Mouse (Mus musculus) liver, embryonic 16.5 days (tissue): Measurements from ENCODE around the gene Syt7. TPM values are rescaled to one million over a fixed set of nuclear protein-coding genes. Genes with fewer than 3 reads are reported as not detected.

Experiments used
- ATAC-seq: fragments of 200-750 bp; cut with Nextera tagmentation; 2 replicates; pipeline ENCODE4 v1.8.0; 2017; ENCODE audit warnings: low read depth, mild to moderate bottlenecking, moderate number of reproducible peaks, moderate library complexity
- H3K27ac ChIP-seq: fragments of 300-500 bp; sonication (generic); 2 replicates; pipeline ENCODE4 v1.5.1; 2014; ENCODE audit warnings: mild to moderate bottlenecking, low read length
- H3K27me3 ChIP-seq: fragments of 300-500 bp; sonication (generic); 2 replicates; pipeline ENCODE4 v1.6.1; 2014; ENCODE audit warnings: low read depth, low read length, mixed read lengths; ENCODE audit not compliant: control insufficient read depth, insufficient read depth
- H3K36me3 ChIP-seq: fragments of 300-500 bp; sonication (generic); 2 replicates; pipeline ENCODE4 v1.6.1; 2014; ENCODE audit warnings: mild to moderate bottlenecking; ENCODE audit not compliant: control insufficient read depth, insufficient read depth
- H3K4me1 ChIP-seq: fragments of 300-500 bp; sonication (generic); 2 replicates; pipeline ENCODE4 v1.6.1; 2014; ENCODE audit warnings: low read depth, low read length, mixed read lengths; ENCODE audit not compliant: control insufficient read depth
- H3K4me2 ChIP-seq: fragments of 300-500 bp; sonication (generic); 2 replicates; pipeline ENCODE4 v1.6.1; 2014; ENCODE audit warnings: low read depth, low read length, mixed read lengths
- H3K4me3 ChIP-seq: fragments of 300-500 bp; sonication (generic); 2 replicates; pipeline ENCODE4 v1.5.1; 2014; ENCODE audit warnings: low read depth, mild to moderate bottlenecking, low read length
- H3K9ac ChIP-seq: fragments of 300-500 bp; sonication (generic); 2 replicates; pipeline ENCODE4 v1.6.1; 2014; ENCODE audit warnings: low read depth, low read length
- H3K9me3 ChIP-seq: fragments of 300-500 bp; sonication (generic); replicated peaks from 2 replicates; pipeline ENCODE4 v1.6.1; 2016; ENCODE audit warnings: low read length; ENCODE audit not compliant: control insufficient read depth
- WGBS: fragments of 180-500 bp; shearing (Covaris S2); extraction: QIAGEN DNeasy Blood & Tissue Kit; methylation state at CpG from one replicate; pipeline ENCODE4 v1.1.7; 2014; ENCODE audit not compliant: insufficient replicate concordance; 5-methylcytosine and 5-hydroxymethylcytosine counted together
- polyA plus RNA-seq: library from polyadenylated mRNA; unstranded; fragments of >200 nt; fragmentation: Nextera tagmentation; extraction: Ambion mirVana; gene quantifications from 2 replicates; pipeline ENCODE4 v1.2.1, GENCODE M21; 2015

The Syt7 gene
- polyA plus RNA-seq, result 0.11 and 0.39 TPM in 2 replicates

DNA sequence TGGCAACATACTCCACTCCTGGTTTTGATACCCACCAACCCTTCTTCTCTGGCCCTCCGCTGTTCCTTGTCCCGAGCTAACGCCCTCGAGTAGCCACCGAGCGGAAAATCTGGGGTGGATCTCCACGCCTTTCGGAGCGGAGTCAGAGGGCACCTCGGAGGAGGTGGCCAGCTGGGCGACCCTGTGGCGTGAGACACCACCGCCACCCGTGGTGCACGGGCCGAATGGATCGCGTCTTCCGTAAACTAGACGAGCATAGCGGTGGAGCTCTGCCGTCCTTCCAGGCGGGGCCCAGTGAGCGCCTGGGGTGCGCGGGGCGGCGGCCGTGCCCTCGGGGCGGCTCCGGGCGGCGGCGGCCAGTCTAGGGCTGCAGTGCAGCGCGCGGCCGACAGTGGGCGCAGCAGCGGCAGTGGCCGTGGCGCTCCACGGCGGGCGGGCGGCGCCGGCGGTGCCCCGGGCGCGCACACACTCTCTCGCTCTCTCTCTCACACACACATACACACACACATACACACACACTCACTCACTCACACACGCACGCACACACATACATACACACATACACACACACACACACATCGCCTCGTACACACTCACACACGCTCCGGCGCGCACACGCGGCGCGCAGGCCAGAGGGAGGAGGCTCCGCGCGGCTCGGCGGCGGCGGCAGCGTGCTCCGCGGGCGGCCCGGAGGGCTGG is at the start of gene Syt7:
TSS of gene Syt7 (plus strand) at position 476 of the 699 bp plus-strand sequence.
- peak within 1 kb of the TSS; percentile 26 for H3K9ac ChIP-seq
- H3K4me3 ChIP-seq, result peak within 1 kb of the TSS; percentile 56
- no peaks in the 10 kb centered on the region for H3K36me3 ChIP-seq
- no peaks in the 10 kb centered on the region for H3K9me3 ChIP-seq
- peak within 1 kb of the TSS; percentile 62 for H3K4me2 ChIP-seq
- H3K27ac ChIP-seq, result no peak within 1 kb of the TSS
- H3K4me1 ChIP-seq, result no peaks in the 10 kb centered on the region
- peaks cover 47% of the 10 kb centered on the region for H3K27me3 ChIP-seq
- ATAC-seq, result peak; percentile 74
- under 1% methylated on average over 60 of the region's 78 CpGs for WGBS

DNA sequence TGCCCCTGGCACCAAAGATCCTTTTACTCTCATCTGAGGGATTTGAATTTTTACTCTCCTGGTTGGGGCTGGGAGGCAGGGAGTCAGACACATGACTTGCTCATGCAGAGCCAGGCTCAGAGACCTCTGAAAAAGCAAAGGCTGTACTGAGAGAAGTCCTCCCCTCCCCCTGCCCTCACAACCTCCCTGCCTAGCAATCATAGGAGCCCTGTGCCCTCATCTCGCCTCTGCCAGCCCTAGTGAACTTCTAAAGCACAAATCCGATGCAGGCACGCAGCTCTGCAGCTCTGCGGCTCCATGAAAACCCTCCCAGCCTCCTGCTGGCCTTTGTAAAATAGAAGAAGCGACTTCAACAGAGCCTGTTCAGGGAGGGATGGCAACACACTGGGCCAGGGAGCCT is 49.6 kb upstream of the Syt7 start:
- Histone ChIP-seq H3K4me1 (no peaks in the 10 kb centered on the region), H3K27ac (no peak overlapping the region), H3K4me3 (no peak overlapping the region), H3K27me3 (peaks cover 4% of the 10 kb centered on the region; the same call in 1 of the 2 replicates), H3K9ac (no peak overlapping the region), H3K36me3 (no peaks in the 10 kb centered on the region), H3K9me3 (no peaks in the 10 kb centered on the region), H3K4me2 (no peak overlapping the region)
- 22% methylated on average over 5 of the region's 5 CpGs for WGBS
- ATAC-seq, result no peak

DNA sequence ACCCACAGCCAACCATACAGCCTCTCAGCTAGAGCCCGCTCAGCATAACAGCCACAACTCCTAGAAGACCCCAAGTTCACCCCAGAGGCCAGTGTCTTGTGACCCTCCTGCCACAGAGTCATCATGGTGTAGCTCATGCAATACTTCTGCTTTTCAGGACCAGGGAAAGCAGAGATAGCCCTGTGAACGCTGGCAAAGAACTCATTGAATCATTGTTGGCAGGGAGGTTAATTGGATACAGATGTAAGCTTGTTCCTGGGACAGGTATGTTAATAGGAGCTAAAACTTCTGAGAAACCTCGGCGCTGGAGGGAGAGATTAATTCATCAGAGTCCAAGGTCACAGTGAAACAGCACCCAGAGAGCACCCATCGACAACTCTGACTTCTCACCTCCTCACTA is 48.2 kb upstream of the Syt7 start:
- no peak overlapping the region for H3K27ac ChIP-seq
- H3K9ac ChIP-seq, result no peak overlapping the region
- 22% methylated on average over 5 of the region's 5 CpGs for WGBS
- peaks cover 4% of the 10 kb centered on the region; the same call in 1 of the 2 replicates for H3K27me3 ChIP-seq
- no peak overlapping the region for H3K4me3 ChIP-seq
- H3K36me3 ChIP-seq, result no peaks in the 10 kb centered on the region
- H3K4me1 ChIP-seq, result no peaks in the 10 kb centered on the region
- ATAC-seq, result no peak
- no peaks in the 10 kb centered on the region for H3K9me3 ChIP-seq
- no peak overlapping the region for H3K4me2 ChIP-seq

DNA sequence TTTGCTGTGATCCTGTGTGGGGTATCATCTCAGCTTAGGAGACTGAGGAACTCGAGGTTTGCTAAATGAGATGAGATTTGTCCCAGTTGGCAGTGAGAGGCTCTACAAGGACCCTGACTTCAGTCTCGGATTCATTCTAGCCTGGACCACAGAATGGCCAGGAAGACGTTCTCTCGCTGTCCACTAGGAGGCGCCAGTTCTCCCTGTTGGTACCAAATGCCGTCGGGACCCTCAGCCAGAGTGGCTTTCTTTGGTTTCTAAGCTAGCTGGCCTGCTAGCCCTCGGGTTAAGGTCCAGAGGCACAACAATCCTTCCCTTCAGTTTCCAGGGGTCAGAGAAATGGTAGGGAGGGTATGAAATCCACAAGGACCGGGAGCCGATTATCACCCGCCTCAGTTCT is 47.7 kb upstream of the Syt7 start:
- H3K36me3 ChIP-seq, result no peaks in the 10 kb centered on the region
- no peak overlapping the region for H3K9ac ChIP-seq
- H3K27ac ChIP-seq, result no peak overlapping the region
- WGBS, result 19% methylated on average over 11 of the region's 11 CpGs
- H3K4me2 ChIP-seq, result no peak overlapping the region
- H3K27me3 ChIP-seq, result peaks cover 4% of the 10 kb centered on the region; the same call in 1 of the 2 replicates
- no peak overlapping the region for H3K4me3 ChIP-seq
- H3K9me3 ChIP-seq, result no peaks in the 10 kb centered on the region
- ATAC-seq, result no peak
- H3K4me1 ChIP-seq, result no peaks in the 10 kb centered on the region

DNA sequence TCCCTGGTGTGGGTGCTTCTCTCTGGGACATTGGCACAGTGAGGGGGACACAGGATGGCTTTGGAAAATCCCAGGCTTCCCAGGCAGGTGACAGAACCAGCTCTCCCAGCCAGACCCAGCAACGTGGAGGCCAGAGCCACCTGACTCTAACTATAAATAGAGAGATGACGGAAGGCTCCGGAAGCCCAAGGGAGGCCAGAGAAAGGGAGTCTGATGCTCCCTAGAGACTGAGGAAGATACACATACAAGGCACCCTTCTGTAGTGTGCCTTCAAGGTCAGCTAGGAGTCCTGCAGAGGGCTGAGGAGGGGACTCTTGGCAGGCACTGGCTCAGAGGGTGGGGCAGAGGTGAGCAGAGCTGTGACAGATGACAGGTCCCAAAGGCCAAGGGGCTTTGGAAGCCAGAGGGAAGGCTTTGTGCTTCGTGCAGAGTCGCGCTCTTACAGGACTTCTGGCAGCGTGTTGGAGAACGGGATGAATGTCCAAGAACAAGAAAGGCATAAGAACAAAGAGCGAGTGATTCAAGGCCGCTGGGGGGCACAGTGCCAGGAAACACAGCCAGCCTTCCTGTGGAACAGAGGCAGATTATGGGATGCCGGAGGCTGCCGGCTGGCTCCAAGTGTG is 47.0 kb upstream of the Syt7 start:
- Histone ChIP-seq H3K4me1 (no peaks in the 10 kb centered on the region), H3K36me3 (no peaks in the 10 kb centered on the region), H3K4me2 (no peak overlapping the region), H3K27me3 (peaks cover 4% of the 10 kb centered on the region; the same call in 1 of the 2 replicates), H3K9me3 (no peaks in the 10 kb centered on the region), H3K4me3 (no peak overlapping the region), H3K9ac (no peak overlapping the region), H3K27ac (no peak overlapping the region)
- WGBS, result 57% methylated on average over 12 of the region's 12 CpGs
- ATAC-seq, result no peak

DNA sequence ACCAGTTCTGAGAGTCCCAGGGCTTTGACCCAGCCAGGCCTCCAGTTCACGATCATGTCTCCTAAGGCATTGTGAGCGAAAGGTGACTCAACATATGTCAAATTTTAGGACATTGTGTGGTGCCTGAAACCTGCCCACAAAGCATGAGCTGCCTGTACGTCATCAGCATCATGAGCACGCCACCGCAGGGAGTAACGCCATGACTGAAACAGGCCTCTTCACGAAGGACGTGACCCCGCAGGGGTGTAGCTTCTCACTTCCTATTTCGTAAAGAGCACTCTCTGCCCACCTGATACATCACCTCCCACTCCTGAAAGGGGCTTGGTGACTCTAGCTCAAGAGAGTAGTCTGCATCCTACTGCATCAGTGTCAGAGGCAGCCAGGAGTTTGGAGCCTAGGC is 45.0 kb upstream of the Syt7 start:
- no peak overlapping the region for H3K4me2 ChIP-seq
- H3K4me3 ChIP-seq, result no peak overlapping the region
- H3K27me3 ChIP-seq, result peaks cover 4% of the 10 kb centered on the region; the same call in 1 of the 2 replicates
- no peak for ATAC-seq
- 67% methylated on average over 10 of the region's 10 CpGs for WGBS
- H3K36me3 ChIP-seq, result no peaks in the 10 kb centered on the region
- no peak overlapping the region for H3K27ac ChIP-seq
- no peaks in the 10 kb centered on the region for H3K4me1 ChIP-seq
- H3K9ac ChIP-seq, result no peak overlapping the region
- no peaks in the 10 kb centered on the region for H3K9me3 ChIP-seq

DNA sequence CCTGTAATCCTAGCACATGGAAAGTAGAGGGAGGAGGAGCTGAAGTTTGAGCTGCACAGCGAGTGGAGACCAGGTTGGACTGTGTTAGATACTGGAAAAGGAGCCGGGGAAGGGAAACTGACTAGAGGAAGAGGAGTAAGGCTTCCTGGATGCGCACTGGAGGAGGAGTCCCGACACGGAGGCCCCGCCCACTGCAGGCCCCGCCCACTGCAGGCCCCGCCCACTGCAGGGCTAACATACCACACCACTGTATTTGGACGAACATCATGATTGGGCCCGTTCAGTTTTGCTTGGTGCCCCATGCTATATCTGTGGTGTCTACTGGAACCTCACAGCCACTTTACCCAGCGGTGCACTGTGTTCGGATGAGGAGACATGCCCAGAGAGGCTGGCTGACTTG is 43.2 kb upstream of the Syt7 start:
- no peak for ATAC-seq
- no peaks in the 10 kb centered on the region for H3K27me3 ChIP-seq
- no peaks in the 10 kb centered on the region for H3K36me3 ChIP-seq
- H3K27ac ChIP-seq, result no peak overlapping the region
- H3K4me2 ChIP-seq, result no peak overlapping the region
- H3K9me3 ChIP-seq, result no peaks in the 10 kb centered on the region
- WGBS, result 27% methylated on average over 12 of the region's 12 CpGs
- no peak overlapping the region for H3K9ac ChIP-seq
- H3K4me3 ChIP-seq, result no peak overlapping the region
- H3K4me1 ChIP-seq, result no peaks in the 10 kb centered on the region

DNA sequence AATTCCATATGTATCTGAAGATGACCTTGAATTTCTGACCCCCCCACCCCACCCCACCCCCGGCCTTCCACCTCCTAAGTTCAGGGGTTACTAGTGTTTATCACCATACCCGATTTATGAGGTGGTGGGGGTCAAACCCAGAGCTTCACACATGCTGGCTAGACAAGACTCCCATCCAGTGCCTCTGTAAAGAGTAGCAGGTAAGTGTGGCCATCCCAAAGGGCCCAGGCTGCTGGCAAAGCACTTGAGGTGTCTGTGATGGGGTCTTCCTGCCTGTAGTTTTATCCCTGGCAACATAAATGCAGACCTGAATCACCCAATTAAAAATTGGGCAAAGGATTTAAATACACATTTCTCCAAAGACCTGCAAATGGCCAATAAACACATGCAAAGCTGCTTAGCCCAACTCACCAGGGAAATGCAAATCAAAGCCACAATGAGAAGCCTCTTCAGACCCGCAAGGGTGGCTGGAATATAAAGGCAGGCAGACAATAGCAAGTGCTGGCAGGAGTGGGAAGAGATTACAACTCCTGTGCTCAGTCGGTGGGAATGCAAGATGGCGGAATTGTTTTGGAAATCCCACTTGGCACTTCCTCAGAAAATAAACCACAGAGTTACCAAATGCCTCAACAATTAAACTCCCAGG is 41.1 kb upstream of the Syt7 start:
- H3K4me1 ChIP-seq, result no peaks in the 10 kb centered on the region
- no peak overlapping the region for H3K27ac ChIP-seq
- no peak overlapping the region for H3K4me3 ChIP-seq
- H3K27me3 ChIP-seq, result no peaks in the 10 kb centered on the region
- no peaks in the 10 kb centered on the region for H3K9me3 ChIP-seq
- ATAC-seq, result no peak
- H3K36me3 ChIP-seq, result no peaks in the 10 kb centered on the region
- H3K9ac ChIP-seq, result no peak overlapping the region
- H3K4me2 ChIP-seq, result no peak overlapping the region
- 40% methylated on average over 5 of the region's 5 CpGs for WGBS

DNA sequence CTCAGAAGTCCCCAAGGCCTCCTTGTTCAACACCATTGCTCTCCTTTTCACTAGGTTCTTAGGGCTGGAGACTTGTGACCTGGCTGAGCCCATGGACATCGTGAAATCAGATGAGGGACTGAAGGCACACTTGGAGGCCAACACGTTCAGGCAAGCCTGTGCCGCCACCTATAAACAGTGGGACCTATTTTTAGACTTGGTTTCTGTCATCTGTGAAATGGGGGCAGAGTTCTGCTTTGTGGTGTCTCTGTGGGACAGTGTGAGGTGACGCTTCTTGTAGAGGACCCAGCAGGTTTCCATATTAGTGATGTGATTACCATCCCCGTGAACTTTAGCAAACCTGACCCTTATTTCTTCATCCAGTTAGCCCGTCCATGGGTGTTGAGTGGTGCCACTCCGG is 36.7 kb upstream of the Syt7 start:
- Histone ChIP-seq H3K27me3 (no peaks in the 10 kb centered on the region), H3K36me3 (no peaks in the 10 kb centered on the region), H3K4me2 (no peak overlapping the region), H3K4me1 (no peaks in the 10 kb centered on the region), H3K9ac (no peak overlapping the region), H3K9me3 (no peaks in the 10 kb centered on the region), H3K4me3 (no peak overlapping the region), H3K27ac (no peak overlapping the region)
- no peak for ATAC-seq
- 53% methylated on average over 7 of the region's 7 CpGs for WGBS
